Mouse (Mus musculus): ENCODE results near the gene Asl. TPM values are rescaled to one million over a fixed set of nuclear protein-coding genes. Genes with fewer than 3 reads are reported as not detected.

Asl gene
- total and polyA plus RNA-seq, 2 experiments from 2014 or later, result 39.1 to 52.8 TPM

DNA sequence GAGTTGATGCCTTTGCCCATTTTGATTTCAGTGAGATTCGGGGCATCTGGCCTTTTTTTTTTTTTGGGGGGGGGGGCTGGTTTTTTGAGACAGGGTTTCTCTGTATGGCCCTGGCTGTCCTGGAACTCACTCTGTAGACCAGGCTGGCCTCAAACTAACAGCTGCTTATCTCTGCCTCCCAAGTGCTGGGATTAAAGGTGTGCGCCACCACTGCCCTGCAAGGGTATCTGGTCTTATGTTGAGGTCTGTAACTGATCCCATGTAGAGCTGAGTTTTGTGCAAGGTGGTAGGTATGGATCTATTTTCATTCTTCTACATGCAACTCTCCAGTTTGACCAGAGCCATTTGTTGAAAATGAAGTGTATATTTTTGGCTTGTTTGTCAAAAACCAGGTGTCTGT lies 27.3 kb upstream of the Asl start:
- no peak overlapping the region for H3K27ac ChIP-seq (ENCODE audit: low read depth, low read length)
- DNase-seq (ENCODE audit: low spot score) (no peak), ATAC-seq (ENCODE audit: low FRiP score) (no peak)
- H3K4me3 ChIP-seq (ENCODE audit: low read depth, low read length), result no peak overlapping the region
- no peak for TF ChIP-seq CTCF (IDR thresholded peaks at IDR 0.05)
- H3K36me3 ChIP-seq (ENCODE audit: insufficient read depth, low read length), result peaks cover 14% of the 10 kb centered on the region
- H3K27me3 ChIP-seq (ENCODE audit: insufficient read depth, low read length), result no peaks in the 10 kb centered on the region
- H3K4me1 ChIP-seq (ENCODE audit: insufficient read depth, low read length), result no peaks in the 10 kb centered on the region
- WGBS, result 94% methylated on average over 2 of the region's 2 CpGs
- no peak overlapping the region for H3K4me2 ChIP-seq (ENCODE audit: low read depth, low read length, poor library complexity, severe bottlenecking)
- no peak overlapping the region for H3K9ac ChIP-seq (replicated peaks; ENCODE audit: low read length, poor library complexity, severe bottlenecking)
- H3K9me3 ChIP-seq (ENCODE audit: low read length), result no peaks in the 10 kb centered on the region

DNA sequence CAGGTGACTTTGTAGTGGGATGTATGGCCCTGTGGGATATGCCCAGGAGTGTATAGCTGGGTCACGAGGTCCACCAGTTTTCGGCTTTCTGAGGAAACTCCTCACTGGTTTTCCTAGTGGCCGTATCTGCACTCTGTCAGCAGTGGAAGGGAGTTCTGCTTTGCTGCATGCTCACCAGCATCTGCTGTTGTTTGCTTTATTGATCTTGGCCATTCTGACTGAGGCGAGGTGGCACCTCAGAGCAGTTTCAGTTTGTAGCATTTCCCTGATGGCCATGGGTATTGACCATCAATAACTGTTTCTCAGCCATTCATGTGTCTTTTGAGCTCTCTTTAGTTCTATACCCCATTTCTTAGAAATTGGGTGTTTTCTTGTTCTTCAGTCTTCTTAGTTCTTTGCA lies 26.6 kb upstream of the Asl start:
- no peak overlapping the region for H3K9ac ChIP-seq (replicated peaks; ENCODE audit: low read length, poor library complexity, severe bottlenecking)
- peaks cover 19% of the 10 kb centered on the region for H3K36me3 ChIP-seq (ENCODE audit: insufficient read depth, low read length)
- DNase-seq (ENCODE audit: low spot score) (no peak), ATAC-seq (ENCODE audit: low FRiP score) (no peak)
- WGBS, result 96% methylated on average over 4 of the region's 4 CpGs
- no peaks in the 10 kb centered on the region for H3K27me3 ChIP-seq (ENCODE audit: insufficient read depth, low read length)
- no peaks in the 10 kb centered on the region for H3K4me1 ChIP-seq (ENCODE audit: insufficient read depth, low read length)
- no peaks in the 10 kb centered on the region for H3K9me3 ChIP-seq (ENCODE audit: low read length)
- no peak overlapping the region for H3K4me3 ChIP-seq (ENCODE audit: low read depth, low read length)
- no peak for TF ChIP-seq CTCF (IDR thresholded peaks at IDR 0.05)
- no peak overlapping the region for H3K27ac ChIP-seq (ENCODE audit: low read depth, low read length)
- no peak overlapping the region for H3K4me2 ChIP-seq (ENCODE audit: low read depth, low read length, poor library complexity, severe bottlenecking)

DNA sequence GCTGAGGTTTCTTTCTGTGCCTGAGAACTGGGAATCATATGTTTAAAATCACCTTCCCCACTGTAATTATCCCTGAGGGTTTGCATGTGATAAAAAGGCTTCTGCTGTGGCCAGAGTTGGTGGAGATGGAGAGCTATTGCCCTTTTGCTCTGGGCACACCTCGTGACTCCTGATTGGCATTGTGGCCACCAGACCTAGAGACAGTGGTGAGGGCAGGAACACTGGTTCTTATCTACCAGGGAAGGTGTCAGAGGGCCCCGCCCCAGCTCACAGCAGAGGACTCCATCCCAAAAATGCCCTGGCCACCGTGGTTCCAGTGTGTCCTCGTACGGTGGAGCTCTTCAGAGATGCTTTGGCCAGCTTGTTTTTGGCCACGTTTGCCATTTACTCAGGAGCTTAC lies 23.9 kb upstream of the Asl start:
- H3K4me3 ChIP-seq (ENCODE audit: low read depth, low read length), result no peak overlapping the region
- H3K4me2 ChIP-seq (ENCODE audit: low read depth, low read length, poor library complexity, severe bottlenecking), result no peak overlapping the region
- no peaks in the 10 kb centered on the region for H3K27me3 ChIP-seq (ENCODE audit: insufficient read depth, low read length)
- ATAC-seq (ENCODE audit: low FRiP score) (no peak), DNase-seq (ENCODE audit: low spot score) (no peak)
- H3K9me3 ChIP-seq (ENCODE audit: low read length), result no peaks in the 10 kb centered on the region
- H3K4me1 ChIP-seq (ENCODE audit: insufficient read depth, low read length), result no peaks in the 10 kb centered on the region
- TF ChIP-seq CTCF (IDR thresholded peaks at IDR 0.05), result no peak
- peaks cover 26% of the 10 kb centered on the region for H3K36me3 ChIP-seq (ENCODE audit: insufficient read depth, low read length)
- 0 out of 2 replicates have a peak overlapping the region, but pooled peaks have one; percentile 24 for H3K9ac ChIP-seq (replicated peaks; ENCODE audit: low read length, poor library complexity, severe bottlenecking)
- H3K27ac ChIP-seq (ENCODE audit: low read depth, low read length), result 0 out of 2 replicates have a peak overlapping the region, but pooled peaks have one; percentile 6
- WGBS, result 92% methylated on average over 6 of the region's 6 CpGs

DNA sequence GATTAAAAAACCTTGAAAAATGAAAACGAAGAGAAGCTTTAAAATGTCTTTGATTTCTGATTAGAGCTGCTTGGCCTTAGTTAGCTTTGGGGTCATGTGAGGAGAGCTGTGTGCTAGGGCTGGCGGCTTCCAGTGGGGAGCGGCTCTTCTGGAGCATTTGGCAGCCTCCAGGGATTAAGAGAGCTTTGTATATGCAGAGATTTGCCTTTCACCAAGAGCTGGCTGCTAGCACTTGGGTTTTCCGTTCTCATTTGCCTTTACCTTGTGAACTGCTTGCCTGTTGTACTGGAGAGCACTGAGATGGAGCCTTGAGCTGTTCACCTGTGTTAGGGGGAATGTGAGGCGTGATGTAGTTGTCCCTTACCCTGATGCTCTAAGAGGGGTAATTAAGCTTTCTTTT lies 23.5 kb upstream of the Asl start:
- 48% methylated on average over 5 of the region's 5 CpGs for WGBS
- H3K27me3 ChIP-seq (ENCODE audit: insufficient read depth, low read length), result no peaks in the 10 kb centered on the region
- no peak for TF ChIP-seq CTCF (IDR thresholded peaks at IDR 0.05)
- H3K4me3 ChIP-seq (ENCODE audit: low read depth, low read length), result no peak overlapping the region
- DNase-seq (ENCODE audit: low spot score) (no peak), ATAC-seq (ENCODE audit: low FRiP score) (no peak)
- no peaks in the 10 kb centered on the region for H3K4me1 ChIP-seq (ENCODE audit: insufficient read depth, low read length)
- H3K4me2 ChIP-seq (ENCODE audit: low read depth, low read length, poor library complexity, severe bottlenecking), result no peak overlapping the region
- H3K9ac ChIP-seq (replicated peaks; ENCODE audit: low read length, poor library complexity, severe bottlenecking), result 0 out of 2 replicates have a peak overlapping the region, but pooled peaks have one; percentile 24
- no peaks in the 10 kb centered on the region for H3K9me3 ChIP-seq (ENCODE audit: low read length)
- H3K27ac ChIP-seq (ENCODE audit: low read depth, low read length), result 0 out of 2 replicates have a peak overlapping the region, but pooled peaks have one; percentile 6
- peaks cover 26% of the 10 kb centered on the region for H3K36me3 ChIP-seq (ENCODE audit: insufficient read depth, low read length)

DNA sequence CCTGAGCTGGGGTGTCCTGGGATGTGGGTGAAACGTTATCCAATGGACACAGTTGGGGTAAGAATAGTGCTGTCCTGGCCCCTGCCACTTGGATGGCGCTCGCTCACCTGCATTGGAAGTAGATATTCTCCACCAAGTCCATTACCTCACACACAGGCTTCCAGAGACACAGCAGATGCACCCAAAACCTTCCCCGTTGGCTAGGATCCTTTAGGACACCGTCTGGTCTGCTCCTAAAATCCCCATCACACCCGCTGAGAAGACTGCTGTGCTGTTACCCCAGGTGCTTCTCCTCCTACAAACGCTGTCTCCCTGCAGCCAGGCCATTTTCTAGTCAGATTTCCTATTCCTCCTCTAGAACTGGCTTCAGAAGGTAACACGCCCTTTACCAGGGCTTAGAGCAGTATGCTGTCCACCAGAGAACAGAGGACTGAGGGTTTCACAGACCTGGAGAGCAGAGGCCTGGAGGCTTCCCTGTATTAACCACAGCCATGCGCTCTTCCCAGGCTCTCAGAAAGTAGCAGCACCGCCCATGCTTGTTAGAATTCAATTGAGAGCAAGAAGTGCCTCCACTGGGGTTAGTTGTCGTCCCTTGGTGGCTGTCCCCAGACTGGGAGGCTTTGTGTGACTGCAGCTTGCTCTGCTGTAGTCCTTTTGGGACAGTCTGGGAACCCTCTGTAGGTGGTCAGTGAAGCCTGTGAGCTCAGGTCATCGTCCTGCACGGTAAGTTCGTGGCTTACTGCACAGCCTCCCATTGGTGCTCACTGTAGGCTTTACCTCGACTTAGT lies 22.2 kb upstream of the Asl start:
- Histone ChIP-seq H3K27ac (ENCODE audit: low read depth, low read length) (no peak overlapping the region), H3K9ac (replicated peaks; ENCODE audit: low read length, poor library complexity, severe bottlenecking) (no peak overlapping the region), H3K36me3 (ENCODE audit: insufficient read depth, low read length) (peaks cover 29% of the 10 kb centered on the region), H3K4me1 (ENCODE audit: insufficient read depth, low read length) (no peaks in the 10 kb centered on the region), H3K9me3 (ENCODE audit: low read length) (no peaks in the 10 kb centered on the region), H3K27me3 (ENCODE audit: insufficient read depth, low read length) (no peaks in the 10 kb centered on the region), H3K4me3 (ENCODE audit: low read depth, low read length) (no peak overlapping the region), H3K4me2 (ENCODE audit: low read depth, low read length, poor library complexity, severe bottlenecking) (no peak overlapping the region)
- DNase-seq (ENCODE audit: low spot score), result no peak
- TF ChIP-seq CTCF (IDR thresholded peaks at IDR 0.05), result no peak
- no peak for ATAC-seq (ENCODE audit: low FRiP score)
- WGBS, result 85% methylated on average over 15 of the region's 15 CpGs

DNA sequence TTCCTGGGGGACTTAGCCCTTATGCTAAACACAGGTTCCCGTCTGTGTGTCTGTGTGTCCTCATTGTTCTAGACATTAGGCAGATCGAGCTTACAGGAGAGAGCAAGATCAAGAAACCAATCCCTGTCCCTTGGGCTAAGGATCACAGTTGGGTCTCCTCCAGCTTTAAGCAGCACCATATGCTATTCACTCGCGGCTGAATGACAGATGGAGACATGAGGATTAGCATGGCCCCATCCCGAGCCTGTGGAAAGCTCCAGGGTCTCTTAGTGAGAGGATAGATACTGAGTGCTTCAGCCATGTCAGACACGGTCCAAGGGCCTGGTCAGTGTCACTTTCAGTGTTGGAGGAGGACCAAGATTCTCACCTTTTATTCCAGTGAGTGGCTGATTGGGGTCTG lies 21.4 kb upstream of the Asl start:
- Histone ChIP-seq H3K4me2 (ENCODE audit: low read depth, low read length, poor library complexity, severe bottlenecking) (no peak overlapping the region), H3K4me3 (ENCODE audit: low read depth, low read length) (no peak overlapping the region), H3K36me3 (ENCODE audit: insufficient read depth, low read length) (peaks cover 37% of the 10 kb centered on the region), H3K27ac (ENCODE audit: low read depth, low read length) (no peak overlapping the region), H3K9ac (replicated peaks; ENCODE audit: low read length, poor library complexity, severe bottlenecking) (no peak overlapping the region), H3K27me3 (ENCODE audit: insufficient read depth, low read length) (no peaks in the 10 kb centered on the region), H3K4me1 (ENCODE audit: insufficient read depth, low read length) (no peaks in the 10 kb centered on the region), H3K9me3 (ENCODE audit: low read length) (no peaks in the 10 kb centered on the region)
- no peak for TF ChIP-seq CTCF (IDR thresholded peaks at IDR 0.05)
- DNase-seq (ENCODE audit: low spot score), result peak; percentile 57
- WGBS, result 27% methylated on average over 6 of the region's 6 CpGs
- ATAC-seq (ENCODE audit: low FRiP score), result no peak
